Mouse (Mus musculus): ENCODE data around the gene Abcd2. TPM values are rescaled to one million over a fixed set of nuclear protein-coding genes. Genes with fewer than 3 reads are reported as not detected.

Abcd2 gene
- 16.5 and 17.7 TPM in 2 replicates for polyA plus RNA-seq (2014; fragmentation: Nextera tagmentation; extraction: Ambion mirVana)

- H3K27me3 ChIP-seq (replicated peaks; ENCODE audit: control insufficient read depth, insufficient read depth, low read length): no peaks in the 10 kb centered on the region
- peak within 1 kb of the TSS; percentile 52 for H3K4me3 ChIP-seq (ENCODE audit: low read depth, low read length)
- H3K9me3 ChIP-seq (replicated peaks; ENCODE audit: control insufficient read depth, low read length): no peaks in the 10 kb centered on the region
- WGBS: under 1% methylated on average over 22 of the region's 22 CpGs
- H3K9ac ChIP-seq (ENCODE audit: low read length): peak within 1 kb of the TSS; percentile 70
- peak within 1 kb of the TSS; percentile 69 for H3K4me2 ChIP-seq (ENCODE audit: low read length)
- peak; percentile 96 for ATAC-seq
- peak within 1 kb of the TSS; percentile 84 for H3K27ac ChIP-seq (ENCODE audit: low read depth, low read length)
- peaks cover 5% of the 10 kb centered on the region for H3K4me1 ChIP-seq (ENCODE audit: control insufficient read depth, insufficient read depth, low read length)
- no peaks in the 10 kb centered on the region for H3K36me3 ChIP-seq (ENCODE audit: control insufficient read depth, insufficient read depth, low read length)
- peak; percentile 90 for DNase-seq (ENCODE audit: low spot score)
Measured at GRCm38 (mm10) chr15:91191412-91192222, at the start of gene Abcd2. Gene Abcd2, minus strand, starts transcription at chr15:91191799.

DNA sequence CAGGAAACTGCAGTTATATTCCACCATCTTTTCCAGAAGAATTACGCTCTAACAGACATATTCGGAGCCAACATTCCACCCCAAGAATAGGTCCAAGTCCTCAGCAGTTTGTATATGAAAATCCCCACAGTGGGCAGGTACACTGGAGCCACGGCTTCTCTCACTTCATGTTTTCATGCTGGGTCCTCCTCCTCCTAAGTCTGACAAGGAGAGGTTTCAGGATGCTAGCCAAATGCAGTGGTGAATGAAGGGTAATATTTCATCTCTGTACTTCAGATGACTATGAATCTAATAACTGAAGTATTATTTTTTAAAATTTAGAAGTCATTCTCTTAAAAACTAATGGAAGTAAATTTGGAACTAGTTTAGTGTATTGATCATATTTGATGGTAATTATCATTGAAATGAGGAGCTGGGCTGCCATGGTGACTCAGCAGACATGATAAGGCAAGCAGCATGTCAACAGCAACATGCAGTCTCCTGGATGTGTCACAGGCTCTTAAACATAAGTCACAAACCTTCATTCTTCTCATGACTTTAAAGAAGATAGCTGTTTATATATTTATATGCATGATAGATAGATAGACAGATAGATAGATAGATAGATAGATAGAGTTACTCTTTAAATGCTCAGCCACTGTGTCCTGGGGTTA, 49.2 kb upstream of the Abcd2 start:
- H3K4me3 ChIP-seq (ENCODE audit: low read depth, low read length): no peak overlapping the region
- ATAC-seq (no peak), DNase-seq (ENCODE audit: low spot score) (no peak)
- H3K27ac ChIP-seq (ENCODE audit: low read depth, low read length): no peak overlapping the region
- H3K27me3 ChIP-seq (replicated peaks; ENCODE audit: control insufficient read depth, insufficient read depth, low read length): no peaks in the 10 kb centered on the region
- no peaks in the 10 kb centered on the region for H3K36me3 ChIP-seq (ENCODE audit: control insufficient read depth, insufficient read depth, low read length)
- H3K9me3 ChIP-seq (replicated peaks; ENCODE audit: control insufficient read depth, low read length): no peaks in the 10 kb centered on the region
- no peaks in the 10 kb centered on the region for H3K4me1 ChIP-seq (ENCODE audit: control insufficient read depth, insufficient read depth, low read length)
- WGBS: 89% methylated on average over 3 of the region's 3 CpGs
- no peak overlapping the region for H3K4me2 ChIP-seq (ENCODE audit: low read length)
- H3K9ac ChIP-seq (ENCODE audit: low read length): no peak overlapping the region

- no peaks in the 10 kb centered on the region for H3K27me3 ChIP-seq (replicated peaks; ENCODE audit: control insufficient read depth, insufficient read depth, low read length)
- H3K27ac ChIP-seq (ENCODE audit: low read depth, low read length): no peak overlapping the region
- no peaks in the 10 kb centered on the region for H3K4me1 ChIP-seq (ENCODE audit: control insufficient read depth, insufficient read depth, low read length)
- no peak overlapping the region for H3K4me3 ChIP-seq (ENCODE audit: low read depth, low read length)
- H3K9ac ChIP-seq (ENCODE audit: low read length): no peak overlapping the region
- ATAC-seq: no peak
- DNase-seq (ENCODE audit: low spot score): no peak
- no peak overlapping the region for H3K4me2 ChIP-seq (ENCODE audit: low read length)
- H3K9me3 ChIP-seq (replicated peaks; ENCODE audit: control insufficient read depth, low read length): no peaks in the 10 kb centered on the region
- H3K36me3 ChIP-seq (ENCODE audit: control insufficient read depth, insufficient read depth, low read length): no peaks in the 10 kb centered on the region
- WGBS: 87% methylated on average over 5 of the region's 5 CpGs
Measured at GRCm38 (mm10) chr15:91237294-91237693, 45.7 kb upstream of the Abcd2 start.

- no peak overlapping the region for H3K9ac ChIP-seq (ENCODE audit: low read length)
- no peaks in the 10 kb centered on the region for H3K9me3 ChIP-seq (replicated peaks; ENCODE audit: control insufficient read depth, low read length)
- 90% methylated on average over 5 of the region's 5 CpGs for WGBS
- H3K27me3 ChIP-seq (replicated peaks; ENCODE audit: control insufficient read depth, insufficient read depth, low read length): no peaks in the 10 kb centered on the region
- no peaks in the 10 kb centered on the region for H3K4me1 ChIP-seq (ENCODE audit: control insufficient read depth, insufficient read depth, low read length)
- no peak overlapping the region for H3K4me3 ChIP-seq (ENCODE audit: low read depth, low read length)
- no peak overlapping the region for H3K4me2 ChIP-seq (ENCODE audit: low read length)
- DNase-seq (ENCODE audit: low spot score) (no peak), ATAC-seq (no peak)
- H3K27ac ChIP-seq (ENCODE audit: low read depth, low read length): no peak overlapping the region
- H3K36me3 ChIP-seq (ENCODE audit: control insufficient read depth, insufficient read depth, low read length): no peaks in the 10 kb centered on the region
Measured at GRCm38 (mm10) chr15:91206518-91206917, 14.9 kb upstream of the Abcd2 start.

GRCm38 (mm10) chr15:91203521-91203920, 11.9 kb upstream of the Abcd2 start:
- no peak overlapping the region for H3K9ac ChIP-seq (ENCODE audit: low read length)
- ATAC-seq (no peak), DNase-seq (ENCODE audit: low spot score) (no peak)
- H3K27me3 ChIP-seq (replicated peaks; ENCODE audit: control insufficient read depth, insufficient read depth, low read length): no peaks in the 10 kb centered on the region
- 87% methylated on average over 3 of the region's 3 CpGs for WGBS
- no peak overlapping the region for H3K27ac ChIP-seq (ENCODE audit: low read depth, low read length)
- H3K4me3 ChIP-seq (ENCODE audit: low read depth, low read length): no peak overlapping the region
- H3K9me3 ChIP-seq (replicated peaks; ENCODE audit: control insufficient read depth, low read length): no peaks in the 10 kb centered on the region
- no peaks in the 10 kb centered on the region for H3K4me1 ChIP-seq (ENCODE audit: control insufficient read depth, insufficient read depth, low read length)
- H3K4me2 ChIP-seq (ENCODE audit: low read length): no peak overlapping the region
- no peaks in the 10 kb centered on the region for H3K36me3 ChIP-seq (ENCODE audit: control insufficient read depth, insufficient read depth, low read length)

- ATAC-seq (no peak), DNase-seq (ENCODE audit: low spot score) (no peak)
- H3K27me3 ChIP-seq (replicated peaks; ENCODE audit: control insufficient read depth, insufficient read depth, low read length): no peaks in the 10 kb centered on the region
- H3K27ac ChIP-seq (ENCODE audit: low read depth, low read length): no peak overlapping the region
- no peaks in the 10 kb centered on the region for H3K4me1 ChIP-seq (ENCODE audit: control insufficient read depth, insufficient read depth, low read length)
- H3K4me3 ChIP-seq (ENCODE audit: low read depth, low read length): no peak overlapping the region
- H3K4me2 ChIP-seq (ENCODE audit: low read length): no peak overlapping the region
- no peak overlapping the region for H3K9ac ChIP-seq (ENCODE audit: low read length)
- WGBS: 90% methylated on average over 1 of the region's 1 CpGs
- H3K36me3 ChIP-seq (ENCODE audit: control insufficient read depth, insufficient read depth, low read length): no peaks in the 10 kb centered on the region
- no peaks in the 10 kb centered on the region for H3K9me3 ChIP-seq (replicated peaks; ENCODE audit: control insufficient read depth, low read length)
Measured at GRCm38 (mm10) chr15:91202486-91202885, 10.9 kb upstream of the Abcd2 start.

DNA sequence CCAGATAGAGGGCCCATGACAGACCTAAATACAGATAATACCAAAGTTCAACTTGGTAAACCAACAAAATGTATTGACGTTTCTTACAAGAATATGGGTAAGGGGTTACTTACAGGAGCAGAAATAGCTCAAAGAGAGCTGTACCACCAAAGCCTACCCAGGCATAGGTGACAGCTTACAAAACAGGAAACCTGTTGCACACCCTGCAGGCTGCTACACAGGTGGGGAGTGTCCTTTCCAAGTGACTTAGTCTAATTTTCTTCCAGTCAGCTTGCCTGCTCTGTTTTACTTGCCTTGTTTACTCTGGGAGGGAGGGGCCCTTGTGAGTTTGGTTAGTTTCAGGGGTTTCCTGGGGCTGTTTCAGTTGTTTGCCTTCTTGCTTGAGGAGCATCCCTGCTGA, 9.2 kb upstream of the Abcd2 start:
- ATAC-seq (no peak), DNase-seq (ENCODE audit: low spot score) (no peak)
- no peaks in the 10 kb centered on the region for H3K4me1 ChIP-seq (ENCODE audit: control insufficient read depth, insufficient read depth, low read length)
- H3K4me3 ChIP-seq (ENCODE audit: low read depth, low read length): no peak overlapping the region
- 86% methylated on average over 1 of the region's 1 CpGs for WGBS
- no peaks in the 10 kb centered on the region for H3K9me3 ChIP-seq (replicated peaks; ENCODE audit: control insufficient read depth, low read length)
- H3K36me3 ChIP-seq (ENCODE audit: control insufficient read depth, insufficient read depth, low read length): no peaks in the 10 kb centered on the region
- H3K4me2 ChIP-seq (ENCODE audit: low read length): no peak overlapping the region
- no peaks in the 10 kb centered on the region for H3K27me3 ChIP-seq (replicated peaks; ENCODE audit: control insufficient read depth, insufficient read depth, low read length)
- no peak overlapping the region for H3K27ac ChIP-seq (ENCODE audit: low read depth, low read length)
- H3K9ac ChIP-seq (ENCODE audit: low read length): no peak overlapping the region

- Histone ChIP-seq H3K36me3 (ENCODE audit: control insufficient read depth, insufficient read depth, low read length) (no peaks in the 10 kb centered on the region), H3K27ac (ENCODE audit: low read depth, low read length) (no peak within 1 kb of the TSS), H3K27me3 (replicated peaks; ENCODE audit: control insufficient read depth, insufficient read depth, low read length) (no peaks in the 10 kb centered on the region), H3K4me2 (ENCODE audit: low read length) (no peak within 1 kb of the TSS), H3K4me1 (ENCODE audit: control insufficient read depth, insufficient read depth, low read length) (no peaks in the 10 kb centered on the region), H3K4me3 (ENCODE audit: low read depth, low read length) (no peak within 1 kb of the TSS), H3K9ac (ENCODE audit: low read length) (no peak within 1 kb of the TSS), H3K9me3 (replicated peaks; ENCODE audit: control insufficient read depth, low read length) (no peaks in the 10 kb centered on the region)
- ATAC-seq (no peak), DNase-seq (ENCODE audit: low spot score) (no peak)
- 94% methylated on average over 30 of the region's 30 CpGs for WGBS
Measured at GRCm38 (mm10) chr15:91199256-91199905, 7.8 kb upstream of the Abcd2 start, which contains the start of gene CN725425. Gene CN725425, plus strand, starts transcription at chr15:91199494.

All from forebrain, embryonic 14.5 days (tissue).